Mouse (Mus musculus) CD4-positive helper T cell, adult 2 months (primary cell): ENCODE data around the gene Fbxl16.

Experiments used
- DNase-seq: peaks from one replicate; pipeline ENCODE4 v3.0.0-alpha.2; 2012; ENCODE audit warnings: low read depth, missing footprints, low spot score

Fbxl16 gene

DNA sequence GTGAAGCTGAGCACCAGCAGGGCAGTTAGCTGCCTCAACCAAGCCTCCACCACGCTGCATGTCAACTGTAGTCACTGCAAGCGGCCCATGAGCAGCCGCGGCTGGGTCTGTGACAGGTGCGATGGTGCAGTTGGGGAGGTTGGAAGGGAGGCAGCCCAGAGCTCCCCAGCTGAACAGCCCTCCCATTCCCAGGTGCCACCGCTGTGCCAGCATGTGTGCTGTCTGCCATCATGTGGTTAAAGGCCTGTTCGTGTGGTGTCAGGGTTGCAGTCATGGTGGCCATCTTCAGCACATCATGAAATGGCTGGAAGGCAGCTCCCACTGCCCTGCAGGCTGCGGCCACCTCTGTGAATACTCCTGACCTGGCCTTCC lies 19.3 kb downstream of the Fbxl16 start:
- peak; percentile 29 for DNase-seq

DNA sequence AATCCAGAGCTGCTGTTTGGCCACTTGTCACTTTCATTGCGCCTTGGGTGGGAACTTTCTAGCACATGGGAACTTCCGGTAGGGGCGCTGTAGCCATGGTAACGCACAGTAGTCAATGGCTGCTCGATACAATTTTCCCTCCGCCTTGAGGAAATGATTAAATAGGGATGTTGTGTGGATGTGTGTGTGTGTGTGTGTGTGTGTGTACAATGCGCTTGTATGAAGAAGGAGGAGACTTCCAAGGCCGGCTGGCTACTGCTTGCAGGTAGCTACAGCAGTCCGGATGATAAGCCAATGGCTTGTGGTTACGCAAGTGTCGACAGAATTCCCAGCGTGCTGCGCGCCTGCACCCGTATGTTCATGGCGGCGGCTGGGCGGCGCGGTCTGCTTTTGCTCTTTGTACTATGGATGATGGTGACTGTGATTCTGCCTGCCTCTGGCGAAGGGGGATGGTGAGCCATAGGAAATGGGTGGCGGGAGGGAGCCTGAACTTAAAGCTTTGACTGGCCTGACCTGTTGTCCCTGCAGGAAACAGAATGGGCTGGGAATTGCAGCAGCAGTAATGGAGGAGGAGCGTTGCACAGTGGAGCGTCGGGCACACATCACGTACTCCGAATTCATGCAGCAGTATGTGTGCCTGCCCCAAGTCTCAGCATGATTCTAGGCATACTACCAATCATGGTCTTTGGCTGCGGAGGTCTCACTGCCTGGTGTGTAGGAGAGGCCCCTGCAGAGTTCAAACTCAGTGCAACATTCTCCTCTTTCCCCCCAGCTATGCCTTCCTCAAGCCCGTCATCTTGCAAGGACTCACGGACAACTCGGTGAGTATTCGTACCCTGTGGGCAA lies 20.1 kb downstream of the Fbxl16 start, which contains the start of gene Jmjd8:
Gene Jmjd8 (plus strand): TSS at position 156 of the 846 bp plus-strand sequence.
- peak; percentile 85 for DNase-seq

- DNase-seq, result no peak
These were observed 20.7 kb downstream of the Fbxl16 start for GRCm38 (mm10) chr17:25829558-25830017.

DNA sequence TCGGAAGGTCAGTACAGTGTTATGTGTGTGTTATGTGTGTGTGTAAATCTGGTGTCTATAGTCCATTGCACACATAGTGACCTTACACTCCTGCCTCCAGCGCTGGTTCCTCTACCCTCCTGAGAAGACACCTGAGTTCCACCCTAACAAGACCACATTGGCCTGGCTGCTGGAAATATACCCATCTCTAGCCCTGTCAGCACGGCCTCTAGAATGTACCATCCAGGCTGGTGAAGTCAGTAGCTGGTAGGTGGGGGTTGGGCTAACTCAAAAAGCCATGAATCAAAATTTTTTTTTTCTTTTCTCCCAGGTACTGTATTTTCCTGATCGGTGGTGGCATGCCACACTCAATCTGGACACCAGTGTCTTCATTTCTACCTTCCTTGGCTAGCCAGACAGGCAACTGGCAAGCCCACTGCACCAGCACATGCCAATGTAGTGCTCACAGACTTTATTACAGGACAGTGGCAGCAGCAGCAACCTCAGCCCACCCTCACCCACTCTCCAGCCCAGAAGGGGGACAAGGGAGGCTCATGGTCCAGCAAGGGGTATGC lies 21.4 kb downstream of the Fbxl16 start:
- no peak for DNase-seq

- DNase-seq, result no peak
These were observed 22.0 kb downstream of the Fbxl16 start for GRCm38 (mm10) chr17:25830806-25831431.

GRCm38 (mm10) chr17:25831451-25832281 lies 22.8 kb downstream of the Fbxl16 start:
- no peak for DNase-seq

DNA sequence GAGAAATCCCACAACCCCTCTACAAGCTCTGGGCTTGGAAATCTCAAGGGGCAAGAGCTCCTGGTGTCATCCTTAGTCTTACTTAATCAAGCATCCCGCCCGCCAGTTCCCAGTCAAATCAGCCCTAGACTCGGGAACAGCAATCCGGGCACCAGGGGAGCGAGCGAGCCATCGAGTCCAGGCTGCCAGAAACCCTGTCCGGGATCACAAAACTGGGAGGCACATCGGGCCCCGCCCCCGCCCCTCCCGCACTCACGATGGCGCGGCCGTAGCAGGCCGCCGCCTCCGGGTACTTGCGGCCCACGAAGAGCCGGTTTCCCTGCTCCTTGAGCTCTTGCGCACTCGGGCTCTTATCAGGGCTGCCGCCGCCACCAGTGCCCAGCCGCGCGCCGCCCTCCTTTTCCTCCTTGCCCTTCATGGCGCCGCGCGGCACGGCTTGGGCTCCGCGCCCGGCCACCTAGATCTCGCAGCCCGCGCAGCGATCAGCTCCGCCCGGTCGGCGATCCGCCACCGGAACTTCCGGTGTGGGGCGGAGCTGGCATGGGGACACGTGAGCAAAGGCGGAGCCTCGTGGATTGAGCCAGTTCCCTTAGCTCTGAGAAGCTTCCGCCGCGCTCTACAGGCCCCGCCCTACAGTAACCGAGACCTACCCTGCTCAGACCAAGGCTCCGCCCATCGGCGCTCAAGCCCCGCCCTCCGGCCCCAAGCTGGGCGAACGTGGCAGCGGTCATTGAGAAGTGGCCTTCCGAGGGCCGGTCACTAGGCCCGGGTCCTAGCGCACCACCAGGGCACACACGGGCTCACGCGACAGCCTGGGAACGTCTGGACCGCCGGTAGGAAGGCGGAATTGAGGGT lies 23.8 kb downstream of the Fbxl16 start:
- DNase-seq, result peak; percentile 98

GRCm38 (mm10) chr17:25833291-25833663 lies 24.4 kb downstream of the Fbxl16 start, which contains the start of gene Stub1:
Gene Stub1 (minus strand): TSS chr17:25833404.
- no peak for DNase-seq

DNA sequence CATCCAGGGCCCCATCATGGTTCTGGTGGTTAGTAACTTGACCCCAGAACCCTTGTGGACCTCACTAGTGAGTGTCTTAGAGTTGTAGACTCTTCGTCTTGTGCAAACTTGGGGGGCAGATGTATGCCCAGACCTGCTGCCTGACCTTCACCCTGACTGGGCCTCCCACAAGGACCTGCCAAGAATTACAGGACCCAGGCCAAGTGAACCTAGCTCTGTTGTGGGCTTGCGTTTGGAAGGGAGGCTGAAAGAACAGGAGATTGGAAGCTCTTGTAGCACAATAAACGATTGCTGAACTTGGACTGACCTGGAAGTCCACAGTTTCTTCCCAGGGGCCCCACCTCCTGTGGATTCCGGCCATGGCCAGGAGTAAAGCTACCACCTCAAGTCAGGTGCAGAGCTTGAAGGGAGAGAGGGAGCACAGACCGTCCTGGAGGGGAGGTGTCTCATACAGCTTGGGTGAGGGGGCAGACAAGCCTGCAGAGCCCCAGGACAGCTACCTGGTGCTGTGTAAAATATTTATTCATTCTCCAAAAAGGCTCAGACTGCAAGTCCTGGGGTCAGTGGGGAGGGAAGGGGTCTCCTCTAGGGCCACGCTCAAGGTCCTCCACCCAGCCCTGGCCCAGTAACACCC lies 25.2 kb downstream of the Fbxl16 start:
- DNase-seq, result no peak

DNA sequence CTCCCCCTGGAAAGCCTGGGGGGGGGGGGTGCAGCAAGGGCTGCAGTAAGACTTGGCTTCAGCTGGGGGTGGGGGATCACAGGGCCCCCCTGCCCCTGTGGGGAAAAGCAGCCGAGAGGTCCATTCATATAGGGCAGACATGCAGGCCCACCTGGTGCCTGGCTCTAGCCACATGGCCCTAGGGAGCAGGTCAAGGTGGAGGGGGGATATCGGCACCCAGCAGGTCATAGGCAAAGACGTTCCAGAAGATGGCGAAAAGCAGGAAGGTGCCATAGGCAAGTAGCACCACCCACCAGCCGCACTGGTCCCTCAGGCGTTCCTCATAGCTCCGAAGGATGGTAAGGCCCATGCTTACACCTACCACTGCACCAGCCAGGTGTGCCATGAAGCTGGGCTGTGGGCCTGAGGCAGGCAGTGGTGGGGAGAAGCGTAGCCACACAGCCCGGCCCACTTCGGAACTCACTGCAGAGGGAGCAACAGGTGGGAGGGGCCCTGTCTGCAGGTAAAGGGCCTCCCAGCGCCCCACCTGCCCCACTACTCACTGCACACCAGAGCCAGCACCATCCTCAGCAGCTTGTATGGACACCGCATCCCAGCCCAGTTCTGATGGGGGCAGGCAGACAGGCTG lies 25.8 kb downstream of the Fbxl16 start:
- no peak for DNase-seq

DNA sequence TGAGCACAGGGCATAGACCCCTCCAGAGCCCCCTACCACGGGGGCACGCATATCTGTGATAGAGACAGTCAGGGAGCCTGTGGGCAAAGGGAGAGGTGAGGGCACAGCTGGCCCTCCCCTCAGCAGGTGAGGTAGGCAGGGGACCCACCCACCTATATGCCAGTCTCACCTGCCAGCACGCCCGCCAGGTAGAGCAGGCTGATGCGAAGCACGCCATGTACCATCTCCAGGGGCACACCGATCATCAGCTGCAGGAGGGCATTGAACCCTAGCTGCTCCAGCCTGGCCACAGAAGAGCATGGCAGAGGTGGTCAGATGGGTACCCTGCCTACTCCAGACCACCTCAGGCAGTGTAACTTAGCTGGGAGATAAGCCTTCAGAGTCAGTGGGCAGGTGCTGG lies 26.4 kb downstream of the Fbxl16 start:
- no peak for DNase-seq

DNA sequence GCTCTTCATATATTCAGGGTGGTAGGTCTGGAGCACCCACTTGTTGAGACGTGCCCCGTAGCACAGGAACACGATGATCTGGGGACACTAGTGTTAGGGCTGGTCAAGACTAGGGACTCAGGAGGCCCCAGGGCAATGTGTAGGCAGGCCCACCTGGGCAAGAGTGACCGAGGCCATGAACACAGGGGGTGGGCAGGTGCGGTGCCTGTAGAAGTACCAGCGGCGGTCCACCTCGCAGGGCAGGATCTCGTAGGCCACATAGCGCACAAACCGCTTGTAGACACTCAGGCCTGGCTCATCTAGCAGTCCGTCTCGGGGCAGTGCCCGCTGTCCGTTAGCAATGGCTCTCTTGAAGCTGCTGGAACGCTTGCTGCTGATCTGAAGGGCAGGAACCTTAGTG lies 26.9 kb downstream of the Fbxl16 start:
- DNase-seq, result no peak

DNA sequence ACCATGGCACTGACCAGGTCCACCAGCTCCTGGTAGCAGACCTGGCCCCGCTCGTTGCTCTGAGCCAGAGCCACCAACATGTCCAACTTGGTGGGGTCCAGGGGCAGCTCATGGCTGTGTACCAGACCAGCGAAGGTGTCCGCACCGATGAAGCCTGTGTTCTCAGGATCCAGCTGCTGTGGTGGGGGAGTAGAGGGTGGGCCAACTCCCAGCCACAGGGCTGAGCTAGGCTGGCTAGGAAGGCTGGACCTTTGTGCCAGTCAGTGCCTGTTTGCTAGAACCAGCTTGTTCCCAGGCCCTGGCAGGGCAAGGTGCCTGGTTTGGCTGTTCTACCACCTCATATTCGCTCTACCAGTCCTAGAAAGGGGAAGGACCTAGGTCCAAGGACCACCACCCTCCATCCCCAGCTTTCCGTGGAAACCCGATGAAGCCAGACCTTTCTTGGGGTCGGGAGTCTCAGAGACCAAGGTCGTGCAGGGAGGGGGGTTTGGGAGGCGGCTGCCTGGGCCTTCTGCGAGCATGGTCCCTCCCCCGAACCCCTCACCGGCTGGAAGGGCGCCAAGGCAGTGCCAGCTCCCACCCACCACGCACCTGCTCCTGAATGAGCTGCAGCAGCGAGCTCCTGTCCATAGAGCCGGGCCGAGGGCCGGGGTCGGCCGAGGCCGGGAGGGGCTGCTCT lies 27.7 kb downstream of the Fbxl16 start:
- no peak for DNase-seq

GRCm38 (mm10) chr17:25837076-25837410 lies 28.2 kb downstream of the Fbxl16 start, which contains the start of gene Rhbdl1:
Gene Rhbdl1 (minus strand): TSS chr17:25837295.
- DNase-seq, result peak; percentile 57

- peak; percentile 40 for DNase-seq
These were observed 28.6 kb downstream of the Fbxl16 start for GRCm38 (mm10) chr17:25837533-25837932.

- DNase-seq, result no peak
These were observed 30.0 kb downstream of the Fbxl16 start for GRCm38 (mm10) chr17:25838904-25839303.

- no peak for DNase-seq
These were observed 30.8 kb downstream of the Fbxl16 start for GRCm38 (mm10) chr17:25839455-25840235.

DNA sequence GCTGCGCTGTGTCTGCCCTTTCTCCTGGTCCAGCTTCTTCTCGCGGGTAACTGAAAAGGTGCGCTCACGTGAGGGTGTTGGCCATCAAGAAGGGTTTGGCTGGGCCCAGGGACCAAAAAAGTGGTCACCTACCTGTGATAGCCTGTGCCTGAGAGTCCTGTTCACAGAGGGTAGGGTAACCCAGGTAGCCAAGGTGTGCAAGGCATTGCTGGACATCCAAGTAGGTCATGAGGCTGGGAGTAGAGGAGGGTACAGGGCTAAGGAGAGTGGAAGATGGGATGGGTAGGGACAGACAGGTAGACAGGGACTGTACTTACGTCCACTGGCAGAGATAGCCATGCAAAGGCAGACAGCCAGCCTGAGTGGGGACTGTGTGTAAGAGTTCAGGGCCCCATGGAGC lies 31.6 kb downstream of the Fbxl16 start:
- DNase-seq, result no peak
